Mouse (Mus musculus) 3134 (cell line): Measurements from ENCODE around the gene Fam222b.

ENCODE experiments used
- DNase-seq: peaks from one replicate; pipeline ENCODE4 v3.0.0-alpha.2; 2011; ENCODE audit warnings: low spot score; ENCODE audit not compliant: insufficient read length; ENCODE audit errors: extremely low read depth

Fam222b gene

DNA sequence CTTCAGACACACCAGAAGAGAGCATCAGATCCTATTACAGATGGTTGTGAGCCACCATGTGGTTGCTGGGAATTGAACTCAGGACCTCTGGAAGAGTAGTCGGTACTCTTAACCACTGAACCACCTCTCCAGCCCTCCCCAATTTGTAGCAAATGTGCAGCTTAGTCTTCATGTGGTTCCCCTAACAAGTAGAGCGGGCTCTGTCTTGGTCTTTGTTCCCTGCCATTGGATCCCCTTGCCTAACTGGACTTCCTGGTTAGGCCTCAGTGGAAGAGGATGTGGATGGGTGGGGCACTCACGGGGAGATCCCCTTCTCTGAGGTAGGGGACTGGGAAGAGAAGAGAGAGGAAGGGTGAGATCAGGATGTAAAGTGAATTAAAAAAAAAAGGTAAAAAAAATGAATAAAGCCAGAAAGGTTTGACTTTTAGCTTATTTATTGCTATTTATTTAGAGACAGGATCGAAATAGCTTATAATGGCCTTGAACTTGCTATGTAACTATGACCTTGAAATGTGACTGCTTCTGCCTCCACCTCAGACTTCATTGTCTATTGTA lies 7.5 kb upstream of the Fam222b start:
- DNase-seq, result no peak

DNA sequence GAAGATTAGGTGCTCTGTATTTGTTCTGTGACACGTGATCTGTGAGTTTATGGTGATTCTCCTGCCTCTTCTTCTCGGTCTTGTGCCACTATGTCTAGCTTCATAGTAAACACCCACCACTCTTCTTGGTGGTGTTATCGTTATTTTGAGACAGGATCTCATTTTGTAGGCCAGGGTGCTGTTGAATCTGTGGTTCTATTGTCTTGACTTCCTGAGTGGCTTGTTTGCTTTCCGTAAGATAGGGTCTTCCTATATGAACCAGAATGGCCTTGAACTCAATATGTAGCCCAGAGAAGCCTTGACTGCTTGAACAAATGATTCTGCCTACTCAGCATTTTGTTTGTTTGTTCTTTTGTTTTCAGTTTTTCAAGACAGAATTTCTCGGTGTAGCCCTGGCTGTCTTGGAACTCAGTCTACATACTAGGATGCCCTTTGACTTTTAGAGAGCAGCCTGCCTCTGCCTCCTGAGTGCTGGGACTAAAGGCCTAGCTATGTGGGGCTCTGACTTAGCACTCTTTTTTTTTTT lies 6.6 kb upstream of the Fam222b start:
- no peak for DNase-seq

DNA sequence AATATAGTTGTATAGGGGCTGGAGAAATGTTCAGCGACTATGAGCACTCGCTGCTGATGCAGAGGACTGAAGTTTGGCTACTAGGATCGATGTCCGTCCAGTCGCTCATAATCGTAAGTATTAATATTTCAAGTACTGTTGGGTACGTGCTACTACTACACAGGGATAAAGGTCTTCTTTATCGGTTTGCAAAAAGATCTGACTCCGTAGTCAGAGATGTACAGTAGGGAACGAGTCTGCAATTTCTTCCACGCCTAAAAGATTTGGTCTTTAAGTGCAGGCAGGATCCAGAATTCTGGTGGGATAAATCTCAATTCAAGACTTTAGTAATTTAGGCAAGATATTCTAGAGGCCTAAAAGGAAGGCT lies 340 bp upstream of the Fam222b start:
- no peak for DNase-seq

DNA sequence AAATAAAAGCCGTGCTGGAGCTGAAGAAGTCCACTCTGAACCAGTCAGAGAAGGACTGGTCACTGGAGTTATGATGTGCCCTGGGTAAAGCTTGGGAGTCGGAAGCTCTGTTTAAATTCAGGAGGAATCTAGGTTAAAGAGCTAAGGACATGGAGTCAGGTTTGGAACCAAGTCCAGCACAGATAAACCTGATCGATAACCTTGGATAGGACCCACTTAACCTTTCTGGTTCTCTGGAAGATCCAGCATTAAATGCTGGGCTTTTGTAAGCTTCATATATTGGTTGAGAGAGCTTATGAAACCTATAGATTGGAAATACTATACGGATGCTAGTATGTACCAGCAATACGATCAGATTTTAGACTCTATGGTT lies 670 bp downstream of the Fam222b start:
- no peak for DNase-seq

DNA sequence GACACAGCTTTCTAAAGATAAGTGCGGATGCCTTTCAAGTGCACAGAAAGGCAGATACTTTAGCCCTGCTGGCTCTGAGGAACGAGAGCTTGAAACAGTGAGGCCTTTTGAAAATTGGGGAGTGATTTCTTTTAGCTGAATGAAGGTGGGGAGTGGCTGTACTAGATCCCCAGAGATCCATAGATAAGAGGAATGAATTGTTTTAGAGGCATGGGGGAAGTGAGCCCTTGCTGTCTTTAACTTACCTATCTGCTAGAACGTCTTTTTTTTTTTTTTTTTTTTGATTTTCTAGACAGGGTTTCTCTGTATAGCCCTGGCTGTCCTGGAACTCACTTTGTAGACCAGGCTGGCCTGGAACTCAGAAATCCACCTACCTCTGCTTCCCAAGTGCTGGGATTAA lies 2.6 kb downstream of the Fam222b start:
- no peak for DNase-seq

DNA sequence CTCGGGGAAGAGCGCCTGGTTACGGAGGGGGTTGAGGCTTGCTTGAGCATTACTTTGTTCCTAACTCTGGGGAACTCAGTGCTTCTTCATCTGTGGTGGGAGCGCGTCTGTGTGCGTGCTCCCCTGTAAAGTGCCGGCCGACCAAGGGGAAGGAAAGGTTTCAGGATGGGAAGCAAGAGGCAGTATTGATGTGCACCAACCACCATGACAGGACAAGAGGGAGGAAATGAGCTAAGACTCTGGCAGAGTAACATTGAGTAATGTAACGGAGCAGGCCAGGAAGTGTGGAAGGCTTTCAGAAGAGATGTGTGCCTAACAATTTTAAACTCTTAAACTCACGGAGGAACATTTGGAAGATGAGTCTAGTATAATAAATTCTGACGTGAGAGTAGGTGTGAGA lies 6.3 kb downstream of the Fam222b start:
- no peak for DNase-seq

DNA sequence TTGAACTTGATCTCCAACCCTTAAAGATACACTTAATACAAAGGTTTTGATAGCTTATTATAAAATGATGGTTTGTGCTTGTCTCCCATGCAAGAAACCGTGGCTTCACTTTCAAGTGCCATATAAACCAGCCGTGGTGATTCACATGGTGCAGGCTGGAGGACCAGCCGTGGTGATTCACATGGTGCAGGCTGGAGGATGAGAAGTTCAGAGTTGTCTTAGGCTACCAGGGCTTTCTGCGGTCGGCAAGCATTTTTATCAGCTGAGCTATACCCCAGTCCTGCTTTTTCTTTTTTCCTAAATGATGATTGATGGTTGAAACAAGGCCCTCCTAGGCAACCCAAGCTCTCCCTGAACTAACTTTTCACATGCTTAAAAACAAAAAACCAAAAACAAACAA lies 7.7 kb downstream of the Fam222b start:
- DNase-seq, result no peak

DNA sequence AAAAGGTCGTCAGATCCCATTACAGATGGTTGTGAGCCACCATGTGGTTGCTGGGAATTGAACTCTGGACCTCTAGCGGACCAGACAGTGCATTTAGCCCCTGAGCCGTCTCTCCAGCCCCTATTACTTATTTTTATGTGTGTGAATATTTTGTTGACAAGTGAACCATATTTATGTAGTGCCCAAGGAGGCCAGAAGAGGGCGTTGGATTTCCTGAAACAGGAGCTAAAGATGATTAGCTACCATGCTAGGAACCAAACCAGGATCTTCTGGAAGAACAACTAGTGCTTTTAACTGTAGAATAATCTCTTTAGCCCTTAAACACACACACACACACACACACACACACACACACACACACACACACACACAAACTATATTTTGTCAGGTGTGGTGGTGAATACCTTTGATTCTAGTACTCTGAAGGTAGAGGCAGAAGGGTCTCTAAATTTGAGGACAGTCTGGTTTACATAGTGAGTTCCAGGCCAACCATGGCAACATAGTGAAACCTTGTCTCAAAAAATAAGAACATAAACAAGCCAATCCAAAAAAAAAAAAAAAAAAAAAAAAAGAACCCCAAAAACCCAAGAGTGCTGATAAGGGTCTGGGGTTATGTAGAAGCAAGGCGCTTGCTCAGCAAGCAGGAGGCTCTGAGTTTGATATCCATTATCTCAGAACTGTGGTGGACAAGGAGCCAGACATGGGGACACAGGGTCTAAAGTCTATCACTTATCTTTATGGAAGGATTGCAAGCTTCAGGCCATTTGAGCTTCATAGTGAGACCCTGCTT lies 8.7 kb downstream of the Fam222b start:
- DNase-seq, result no peak

DNA sequence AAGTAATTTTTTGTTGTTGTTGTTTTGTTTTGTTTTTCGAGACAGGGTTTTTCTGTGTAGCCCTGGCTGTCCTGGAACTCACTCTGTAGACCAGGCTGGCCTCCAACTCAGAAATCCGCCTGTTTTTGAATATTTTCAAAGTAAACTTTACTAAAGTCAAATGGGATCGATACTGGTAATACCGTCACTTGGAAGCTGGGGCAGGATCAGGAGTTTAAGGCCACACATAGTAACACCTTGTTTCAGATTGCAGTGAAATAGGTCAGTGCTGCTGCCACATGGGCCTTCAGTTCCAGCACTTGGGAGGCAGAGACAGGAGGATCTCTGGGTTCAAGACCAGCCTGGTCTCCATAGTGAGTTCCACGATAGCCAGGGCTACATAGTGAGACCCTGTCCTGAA lies 10.0 kb downstream of the Fam222b start:
- DNase-seq, result no peak

DNA sequence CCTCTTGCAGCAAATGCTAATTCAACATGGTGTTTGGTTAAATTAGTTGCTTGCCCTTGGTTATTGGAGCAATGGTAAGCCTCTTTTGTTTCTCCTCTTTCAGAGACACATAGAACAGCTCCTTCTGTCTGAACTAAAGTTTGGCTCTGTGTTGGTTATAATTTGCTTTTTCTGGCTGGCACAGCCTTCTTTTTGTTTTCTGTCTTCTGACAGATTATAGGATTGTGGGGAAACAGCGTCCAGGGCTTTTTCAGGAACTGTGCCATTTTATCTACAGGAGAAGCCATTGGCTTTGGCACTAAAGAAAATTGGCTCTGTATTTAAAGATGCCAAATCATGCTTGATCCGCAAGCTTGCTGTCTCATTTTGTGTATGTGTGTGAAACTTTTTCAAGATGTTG lies 19.2 kb downstream of the Fam222b start:
- DNase-seq, result no peak

DNA sequence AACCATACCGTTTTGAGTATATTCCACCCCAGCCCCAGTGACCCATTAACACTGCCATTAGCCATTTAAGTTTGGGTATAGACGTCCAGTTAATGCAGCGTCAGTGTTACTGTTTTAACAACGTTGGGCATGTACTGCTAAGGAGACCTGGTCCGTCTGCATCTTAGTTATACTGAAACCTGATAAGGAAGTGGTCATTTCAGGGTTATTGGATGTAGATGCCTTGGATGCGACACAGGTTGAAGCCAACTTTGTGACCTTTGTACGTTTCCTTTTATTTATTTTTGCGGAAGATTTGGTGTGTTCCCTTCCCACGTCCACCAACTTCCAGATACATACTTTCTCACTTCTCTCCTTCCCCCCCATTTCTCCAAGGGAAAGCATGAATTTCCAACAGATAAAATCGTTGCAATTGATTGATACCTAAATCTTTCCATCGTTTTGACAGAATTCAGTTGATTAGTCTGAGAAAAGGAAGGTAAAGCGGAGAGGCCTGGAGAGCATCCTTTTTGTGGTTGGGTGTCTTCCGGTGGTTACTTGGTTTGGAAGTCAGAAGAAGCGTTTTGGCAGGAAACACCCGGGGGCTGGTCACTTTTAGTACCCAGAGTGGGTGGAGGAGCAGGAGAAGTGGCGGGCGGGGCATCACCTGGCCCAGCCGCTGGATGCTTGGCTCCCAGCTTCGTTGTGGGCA lies 20.4 kb downstream of the Fam222b start:
- DNase-seq, result no peak

DNA sequence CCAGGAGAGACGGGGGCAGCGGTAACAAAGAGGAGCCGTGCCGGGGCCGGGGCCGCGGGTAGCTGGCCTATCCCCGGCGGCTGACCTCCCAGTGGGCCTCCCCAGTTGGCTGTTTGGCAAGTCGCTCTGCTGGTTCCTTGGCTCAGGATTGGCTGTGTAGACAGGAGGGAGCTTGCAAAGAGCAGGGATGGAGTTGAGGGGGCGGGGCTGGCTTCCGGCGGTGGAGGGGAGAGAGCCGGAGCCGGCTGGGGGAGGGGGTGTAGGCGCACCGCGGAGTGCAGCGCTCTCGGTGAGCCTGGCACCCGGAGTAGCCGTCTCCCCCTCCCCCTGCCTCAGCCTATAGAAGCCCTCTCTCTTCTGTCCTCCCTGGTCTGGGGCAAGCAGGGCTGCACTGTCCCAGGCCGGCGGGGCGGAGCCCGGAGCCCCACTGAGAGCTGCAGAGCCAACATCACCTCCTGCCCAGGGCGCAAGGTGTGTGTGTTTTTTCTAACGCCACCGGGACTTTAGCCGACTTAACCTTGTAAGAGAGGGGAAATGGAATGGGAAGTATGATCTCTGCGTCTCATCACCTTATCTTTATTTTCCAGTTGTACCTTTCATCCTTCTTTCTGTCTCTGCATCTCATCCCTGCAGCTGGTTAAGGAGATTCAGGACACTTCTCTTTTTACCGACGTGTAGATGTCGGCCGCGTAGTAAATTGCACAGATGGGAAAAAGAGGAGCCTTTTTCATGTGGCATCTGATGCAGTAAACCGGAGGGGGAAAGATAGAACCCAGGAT lies 21.1 kb downstream of the Fam222b start:
- peak; percentile 96 for DNase-seq

DNA sequence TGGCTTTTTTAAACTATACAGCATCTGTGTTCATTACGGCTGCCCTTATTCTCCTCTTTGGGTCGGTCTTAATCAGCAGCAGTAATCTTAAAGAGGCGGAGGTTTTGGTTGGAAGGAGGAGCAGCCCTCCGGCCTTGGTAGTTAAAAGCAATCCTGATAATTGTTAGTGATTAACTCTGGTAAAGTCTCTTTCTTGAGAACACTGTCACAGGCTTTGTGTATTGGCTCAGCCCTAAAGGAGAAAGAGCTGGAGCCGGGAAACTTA lies 21.6 kb downstream of the Fam222b start:
- DNase-seq, result no peak

DNA sequence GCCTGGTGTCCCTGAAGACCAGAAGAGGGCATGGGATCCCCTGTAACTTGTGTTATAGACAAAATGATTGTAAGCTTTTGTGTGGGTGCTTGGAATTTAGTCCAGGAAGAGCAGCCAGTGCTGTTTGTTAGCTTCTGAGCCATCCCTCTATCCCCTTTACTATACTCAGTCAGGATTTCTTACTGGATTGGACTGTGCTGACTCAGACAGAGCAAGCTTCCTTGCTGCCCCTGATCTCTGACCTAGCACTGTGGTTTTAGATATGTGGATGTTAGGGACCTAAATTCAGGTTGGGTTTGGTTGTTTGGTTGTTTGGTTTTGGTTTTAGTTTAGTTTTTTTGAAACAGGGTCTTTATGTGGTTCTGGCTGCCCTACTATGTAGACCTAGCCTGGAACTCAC lies 24.0 kb downstream of the Fam222b start:
- no peak for DNase-seq

DNA sequence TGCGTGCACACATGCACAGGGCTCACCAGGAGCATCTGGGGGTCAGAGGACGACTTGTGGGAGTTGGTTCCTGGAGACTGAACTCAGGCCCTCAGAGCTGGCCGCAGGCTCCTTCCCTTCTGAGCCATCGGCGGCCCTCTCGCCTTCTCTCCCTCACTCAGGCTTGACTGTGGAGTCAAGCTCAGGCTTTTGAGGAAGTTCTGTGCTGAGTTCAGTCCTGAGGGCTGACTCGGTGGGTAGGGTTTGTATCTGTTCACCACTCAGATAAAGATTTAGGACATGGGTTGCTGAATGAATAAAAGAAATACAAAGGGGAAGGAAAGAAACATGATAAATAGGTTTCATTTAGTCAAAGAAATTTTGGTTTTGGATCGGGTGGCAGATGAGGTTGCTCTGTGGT lies 25.4 kb downstream of the Fam222b start:
- DNase-seq, result no peak

DNA sequence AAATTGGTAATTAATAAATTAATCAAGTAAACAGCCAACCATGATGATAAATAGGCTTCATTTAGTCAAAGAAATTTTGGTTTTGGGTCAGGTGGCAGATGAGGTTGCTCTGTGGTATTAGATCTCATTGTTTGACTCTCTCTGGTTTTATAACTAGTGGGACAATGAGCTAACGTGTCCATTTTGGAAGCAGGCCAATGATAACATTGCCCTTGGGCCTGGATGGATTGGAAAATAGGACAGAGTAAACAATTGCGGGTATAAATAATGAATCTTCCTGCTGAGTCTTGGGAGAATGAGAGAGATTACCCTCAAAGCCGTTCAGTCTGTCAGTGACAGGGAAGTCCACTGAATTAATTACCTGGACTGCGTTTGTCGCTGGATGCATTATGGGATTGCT lies 26.7 kb downstream of the Fam222b start:
- no peak for DNase-seq

DNA sequence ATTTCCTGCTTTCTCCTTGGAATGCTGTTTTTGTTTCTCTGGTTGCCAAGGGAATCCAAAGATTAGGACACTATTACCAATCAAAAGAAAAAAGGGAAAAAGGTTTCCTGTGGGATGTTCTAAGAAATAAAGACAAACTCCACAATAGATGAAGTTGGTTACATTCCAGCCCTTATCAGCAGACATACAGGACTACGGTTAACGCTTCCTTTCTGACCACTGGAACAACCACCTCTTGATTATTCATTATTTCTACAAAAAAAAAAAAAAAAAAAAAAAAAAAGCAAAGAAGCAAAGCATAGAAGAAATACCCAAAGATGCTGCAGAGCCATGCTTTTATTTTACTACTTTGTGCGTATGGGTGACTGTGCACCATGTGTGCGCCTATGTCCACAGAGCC lies 28.4 kb downstream of the Fam222b start:
- no peak for DNase-seq

DNA sequence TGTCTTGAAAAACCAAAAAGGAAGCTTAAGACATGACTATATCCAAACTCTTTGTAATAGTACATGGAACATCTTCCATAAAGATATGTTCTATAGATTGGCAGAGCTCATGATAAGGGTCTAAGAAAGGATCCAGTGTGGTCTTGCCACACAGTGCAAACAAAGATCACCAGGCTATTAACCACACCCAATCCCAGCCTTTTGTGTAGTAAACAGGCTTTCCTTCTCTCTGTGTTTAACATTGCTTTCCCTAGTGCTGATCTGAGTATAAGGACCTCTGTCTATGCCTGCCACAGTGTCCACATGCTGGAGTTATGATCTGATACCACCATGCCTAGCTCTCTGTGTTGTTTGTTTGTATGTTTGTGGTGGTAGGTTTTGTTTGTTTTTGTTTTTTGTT lies 29.3 kb downstream of the Fam222b start:
- DNase-seq, result no peak

DNA sequence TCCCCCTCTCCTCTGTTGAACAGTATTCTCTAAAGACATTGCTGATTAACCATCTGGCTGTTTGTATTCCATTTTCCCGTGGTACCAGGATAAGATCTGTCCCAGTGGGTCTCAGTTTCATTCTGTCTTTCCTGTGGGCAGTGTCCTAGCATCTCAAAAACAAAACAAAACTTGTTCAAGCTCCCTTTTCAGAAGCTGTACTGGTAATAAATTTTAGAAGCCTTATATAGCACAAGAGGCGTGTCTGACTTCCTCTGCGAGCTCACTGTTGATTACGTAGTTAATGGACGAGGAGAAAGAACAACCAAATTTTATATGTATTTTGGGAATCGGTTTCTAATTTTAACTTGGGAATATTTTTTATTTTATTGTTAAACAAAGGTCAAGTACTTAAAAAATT lies 31.2 kb downstream of the Fam222b start:
- DNase-seq, result no peak

DNA sequence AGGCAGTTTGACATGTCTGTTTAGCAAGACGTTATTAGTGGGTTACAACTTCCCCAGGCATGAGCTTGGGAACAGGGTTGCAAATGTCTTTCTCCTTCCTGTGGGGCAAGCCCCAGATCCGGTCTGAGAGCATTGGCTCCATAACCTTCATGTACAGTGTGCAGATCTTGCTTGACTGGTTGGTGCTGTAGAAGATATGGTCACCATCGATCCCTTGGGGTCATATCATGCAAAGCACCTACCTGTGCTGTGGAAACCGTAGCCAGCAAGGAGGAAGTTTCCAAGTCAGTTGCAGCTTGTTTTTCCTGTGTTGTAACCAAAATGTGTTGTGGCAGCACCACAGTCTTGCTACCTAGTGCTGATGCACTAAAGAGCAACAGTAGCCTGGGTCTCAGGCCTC lies 32.3 kb downstream of the Fam222b start:
- no peak for DNase-seq

DNA sequence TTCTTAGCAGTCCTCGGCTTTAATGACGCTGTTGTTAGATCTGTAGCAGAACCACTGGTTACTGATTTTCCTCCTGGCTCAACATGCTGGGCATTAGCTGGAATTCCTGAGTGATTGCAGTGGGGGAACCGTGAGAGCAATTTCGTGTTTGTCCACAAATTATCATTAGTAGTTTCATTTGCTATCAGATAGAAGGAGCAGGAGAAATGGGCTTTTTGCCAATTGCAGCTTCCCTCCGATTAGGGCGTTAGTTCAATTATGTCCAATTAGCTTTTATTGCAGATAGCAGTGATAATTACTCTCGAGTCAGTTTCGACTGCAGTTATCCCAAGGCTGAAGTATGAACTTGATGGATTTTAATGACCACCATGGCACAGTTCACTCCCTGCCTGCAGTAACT lies 35.0 kb downstream of the Fam222b start:
- no peak for DNase-seq

DNA sequence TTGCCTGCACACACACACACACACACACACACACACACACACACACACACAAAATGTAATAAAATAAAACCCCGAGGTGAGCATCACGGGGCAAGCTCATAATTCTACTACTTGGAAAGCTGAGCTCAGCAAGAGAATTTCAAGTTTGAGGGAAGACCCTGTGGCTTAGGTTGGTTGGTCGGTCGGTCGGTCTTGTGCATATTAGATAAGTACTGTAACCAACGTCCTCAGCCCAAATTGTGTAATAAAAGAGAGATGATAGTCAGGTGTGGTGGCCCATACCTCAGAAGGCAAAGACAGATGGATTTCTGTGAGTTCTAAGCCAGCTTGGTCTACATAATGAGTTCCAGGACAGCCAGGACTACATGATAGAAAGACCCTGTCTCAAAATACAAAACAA lies 39.5 kb downstream of the Fam222b start:
- DNase-seq, result no peak
